Mouse (Mus musculus) CH12F3 (cell line): ENCODE measurements around the gene Akirin2.
"Not testable (repeated sequence)": the region's sequence is repeated elsewhere in the genome, so short reads cannot be mapped to it uniquely, and the experiment has no call there.

Experiments
- in situ Hi-C: fragments of 300-500 bp; cut with MboI; formaldehyde crosslinking; loops from 2 replicates; pipeline ENCODE4 v1.14.3; 2020; ENCODE audit warnings: low sequenced_read_pairs

The Akirin2 gene

GRCm38 (mm10) chr4:34550748-34551097 lies at the start of gene Akirin2:
Gene Akirin2 (plus strand): TSS chr4:34550937.
- in situ Hi-C loops, result loop anchor here (25.0 kb wide), 1 partner anchor 1163 kb away; no protein-coding TSS in a partner anchor

DNA sequence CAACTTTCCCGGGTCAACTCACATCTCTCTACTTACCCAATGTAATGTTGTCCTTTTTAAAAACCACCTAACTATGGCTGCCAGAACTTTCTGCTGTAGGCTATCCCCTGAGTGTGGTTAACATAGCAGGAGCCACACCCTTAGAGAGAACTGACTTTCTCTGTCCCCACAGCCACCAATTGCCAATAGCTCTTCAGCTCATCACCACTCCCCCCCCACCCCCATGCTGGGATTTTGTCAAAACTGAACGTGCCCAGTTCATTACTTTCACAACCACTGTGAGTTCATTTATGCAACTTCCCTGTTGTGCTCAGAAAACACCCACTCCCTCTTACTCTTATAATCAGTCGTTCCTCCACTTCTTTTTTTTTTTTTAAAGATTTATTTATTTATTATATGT lies 40.4 kb upstream of the Akirin2 start:
- in situ Hi-C loops, result no loop called here

DNA sequence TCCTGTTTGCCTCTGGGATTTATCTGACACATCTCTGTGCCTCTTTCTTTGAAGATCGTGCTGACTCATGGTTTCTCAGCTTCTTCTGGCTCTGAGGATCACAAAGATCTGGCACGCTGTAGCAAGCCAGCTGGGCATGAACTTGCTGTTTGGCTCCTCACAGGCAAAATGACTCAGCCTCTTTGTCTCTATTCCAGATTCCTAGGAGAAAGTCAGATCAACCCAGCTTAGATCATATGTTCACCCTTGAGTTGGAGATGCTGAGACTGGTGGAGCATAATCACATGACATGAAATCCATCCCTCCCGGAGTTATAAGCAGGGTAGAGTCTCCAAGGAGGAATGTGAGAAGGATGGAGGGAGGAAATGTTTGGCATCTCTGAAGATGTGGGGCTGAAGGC lies 27.9 kb upstream of the Akirin2 start:
- in situ Hi-C loops, result no loop called here

DNA sequence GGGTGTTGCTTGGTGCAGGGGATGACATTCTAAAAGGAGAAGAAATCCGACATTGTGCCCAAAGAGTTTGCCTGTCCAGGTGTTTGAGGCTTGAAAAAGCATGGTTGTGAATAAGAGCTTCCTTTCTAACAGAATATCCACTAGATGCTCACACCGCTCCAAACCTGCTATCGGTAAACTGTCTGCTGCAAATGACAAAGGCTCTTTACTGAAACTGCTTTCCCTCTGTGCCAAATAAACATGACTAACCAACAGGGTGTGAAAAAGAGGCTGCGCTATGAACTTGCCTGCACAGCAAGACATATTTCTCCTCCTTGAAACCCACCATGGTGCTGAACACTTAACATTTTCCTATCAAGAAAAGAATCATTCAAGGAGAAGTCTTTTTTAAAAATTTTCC lies 27.2 kb upstream of the Akirin2 start:
- in situ Hi-C loops, result no loop called here

DNA sequence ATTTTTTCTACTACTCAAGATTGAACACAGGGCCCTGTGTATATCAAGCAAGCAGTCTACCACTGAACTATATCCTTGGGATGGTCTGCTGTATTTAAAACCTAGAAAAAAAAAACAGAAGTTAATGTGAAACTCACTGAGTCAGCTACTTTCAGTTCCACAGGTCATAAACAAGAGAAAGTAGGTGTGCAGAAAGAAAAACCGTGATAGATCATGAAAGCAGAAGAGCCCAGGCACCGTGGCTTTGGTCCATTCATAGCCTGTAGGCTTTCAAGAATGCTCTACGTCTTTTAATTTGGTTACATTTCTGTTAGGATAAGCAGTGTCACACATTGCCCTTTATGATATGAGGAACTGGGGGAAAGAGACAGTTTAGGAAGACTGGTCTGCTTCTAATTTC lies 24.0 kb upstream of the Akirin2 start:
- in situ Hi-C loops, result no loop called here

DNA sequence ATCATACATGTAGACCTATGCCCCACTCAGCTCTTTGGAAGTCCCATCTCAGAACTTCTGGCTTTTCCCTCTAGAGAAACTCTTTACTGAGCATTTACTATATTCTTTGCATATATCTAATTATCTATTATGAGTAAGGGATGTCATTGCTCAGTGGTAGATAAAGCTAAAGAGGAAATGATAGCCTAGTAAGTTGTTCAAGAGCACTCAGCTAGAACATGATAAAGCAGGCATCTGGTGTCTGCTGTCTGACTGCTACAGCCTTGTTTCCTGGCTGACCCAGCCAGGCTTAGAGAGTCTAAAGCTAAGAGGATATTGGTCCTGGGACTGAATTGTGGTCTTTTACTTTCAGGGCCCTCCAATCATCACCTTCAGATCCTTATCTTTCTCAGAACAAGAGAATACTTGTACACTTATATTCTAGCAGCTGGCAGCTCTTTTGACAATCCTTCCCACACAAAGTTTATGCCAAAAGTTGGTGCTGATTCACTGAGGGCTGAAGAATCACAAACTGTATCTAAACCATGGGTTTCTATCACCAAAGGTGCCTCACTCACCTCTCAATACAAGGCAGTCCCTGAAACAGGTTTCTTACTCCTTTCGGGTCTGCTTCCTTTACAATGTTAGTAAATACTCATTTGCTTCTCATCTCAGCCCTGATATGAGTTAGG lies 22.2 kb upstream of the Akirin2 start:
- in situ Hi-C loops, result no loop called here

DNA sequence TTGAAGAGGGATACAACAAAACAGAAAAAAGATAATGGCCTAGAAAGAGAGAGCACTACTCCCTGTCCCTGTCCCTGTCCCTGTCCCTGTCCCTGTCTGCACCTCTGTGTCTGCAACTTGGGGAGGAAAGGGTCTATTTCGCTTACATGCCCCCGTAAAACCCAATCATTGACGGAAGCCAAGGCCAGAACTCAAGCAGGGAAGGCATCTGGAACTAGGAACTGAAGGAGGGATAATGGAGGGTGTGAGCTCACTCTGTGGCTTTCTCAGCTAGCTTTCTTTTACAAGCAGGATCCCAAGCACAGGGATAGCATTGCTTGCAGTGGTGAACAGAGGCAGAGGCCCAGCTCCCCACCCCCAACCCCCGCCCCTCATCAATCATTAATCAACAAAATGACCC lies 21.4 kb upstream of the Akirin2 start:
- in situ Hi-C loops, result no loop called here

DNA sequence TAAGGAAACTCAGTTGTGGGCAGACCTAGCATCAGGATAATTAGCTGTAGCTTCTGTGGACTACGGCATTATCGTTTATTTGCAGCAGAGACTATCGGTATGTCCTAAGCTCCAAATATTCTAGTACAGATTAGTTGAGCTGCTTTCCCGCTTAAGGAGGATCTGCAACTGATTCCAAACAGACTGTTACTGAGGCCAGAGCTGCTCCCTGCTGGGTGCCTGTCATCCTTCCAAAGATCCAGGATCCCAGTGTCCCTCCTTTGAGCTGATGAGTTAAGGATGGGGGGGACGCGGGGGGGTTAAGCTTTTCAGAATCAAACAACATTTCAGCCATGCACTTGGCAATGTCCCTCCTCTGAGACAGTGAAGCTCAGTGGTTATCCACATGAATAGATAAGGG lies 20.8 kb upstream of the Akirin2 start:
- in situ Hi-C loops, result no loop called here

DNA sequence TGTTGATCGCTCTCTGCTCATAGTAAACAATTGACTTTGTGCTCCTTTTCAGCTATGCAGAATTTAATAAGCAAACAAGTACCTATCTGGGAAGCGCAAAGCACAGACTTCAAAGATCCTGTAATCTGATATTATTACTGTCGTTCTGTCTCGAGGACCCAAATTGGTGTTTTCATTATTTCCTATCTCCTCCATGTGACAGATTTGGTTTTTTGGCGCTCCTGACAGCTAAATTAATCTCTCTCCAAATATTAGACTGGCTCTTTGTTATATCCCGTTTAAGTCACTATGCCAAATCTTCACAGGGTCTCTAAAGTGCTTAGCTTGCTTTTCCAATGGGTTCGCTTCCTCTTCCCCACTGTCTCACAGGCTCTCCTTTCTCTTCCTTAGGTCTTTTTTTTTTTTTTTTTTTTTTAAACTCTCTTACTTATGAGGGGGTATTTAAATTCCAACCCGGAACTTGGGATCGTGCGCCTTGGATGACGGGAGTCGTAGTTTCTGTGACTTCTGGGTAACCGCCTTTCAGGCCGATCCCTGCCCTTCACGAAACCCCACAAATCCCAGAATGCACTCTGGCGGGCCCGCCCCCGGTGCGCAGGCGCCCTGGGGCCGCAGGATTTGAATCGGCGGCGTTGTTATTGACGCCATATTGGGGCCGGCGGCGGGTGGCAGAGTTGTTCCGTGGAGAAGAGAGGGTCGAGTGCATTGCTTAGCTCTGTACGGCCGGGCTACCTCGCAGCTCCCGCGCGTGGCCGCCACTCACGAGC lies 573 bp upstream of the Akirin2 start:
- in situ Hi-C loops, result loop anchor here (25.0 kb wide), 1 partner anchor 1163 kb away; no protein-coding TSS in a partner anchor

GRCm38 (mm10) chr4:34551098-34551809 lies 517 bp downstream of the Akirin2 start:
- in situ Hi-C loops, result loop anchor here (25.0 kb wide), 1 partner anchor 1164 kb away; no protein-coding TSS in a partner anchor

- in situ Hi-C loops, result loop anchor here (25.0 kb wide), 1 partner anchor 1165 kb away; no protein-coding TSS in a partner anchor
Observed at GRCm38 (mm10) chr4:34551966-34552365, 1.2 kb downstream of the Akirin2 start.

GRCm38 (mm10) chr4:34554596-34554995 lies 3.9 kb downstream of the Akirin2 start:
- in situ Hi-C loops, result loop anchor here (25.0 kb wide), 1 partner anchor 1167 kb away; no protein-coding TSS in a partner anchor

GRCm38 (mm10) chr4:34555604-34556003 lies 4.9 kb downstream of the Akirin2 start:
- in situ Hi-C loops, result loop anchor here (25.0 kb wide), 1 partner anchor 1168 kb away; no protein-coding TSS in a partner anchor

- in situ Hi-C loops, result loop anchor here (25.0 kb wide), 1 partner anchor 1169 kb away; no protein-coding TSS in a partner anchor
Observed at GRCm38 (mm10) chr4:34556183-34556582, 5.4 kb downstream of the Akirin2 start.

DNA sequence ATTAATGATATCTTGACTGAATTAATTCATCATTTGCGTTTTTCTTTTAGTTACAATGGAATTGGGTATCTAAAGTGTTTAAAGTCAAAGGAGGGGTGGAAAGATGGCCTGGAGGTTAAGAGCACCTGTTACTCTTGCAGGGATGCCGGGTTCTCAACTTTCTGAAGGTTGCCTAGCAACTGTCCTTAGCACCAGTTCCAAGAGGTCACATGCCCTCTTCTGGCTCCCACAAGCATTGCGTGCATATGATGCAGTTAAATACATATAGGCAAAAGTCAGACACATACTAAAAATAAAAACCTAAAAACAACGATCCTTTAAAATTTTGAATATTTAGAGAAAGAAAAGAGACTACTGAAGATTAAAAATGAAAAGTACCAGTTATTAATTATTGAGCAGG lies 10.2 kb downstream of the Akirin2 start:
- in situ Hi-C loops, result loop anchor here (25.0 kb wide), 1 partner anchor 1174 kb away; no protein-coding TSS in a partner anchor

DNA sequence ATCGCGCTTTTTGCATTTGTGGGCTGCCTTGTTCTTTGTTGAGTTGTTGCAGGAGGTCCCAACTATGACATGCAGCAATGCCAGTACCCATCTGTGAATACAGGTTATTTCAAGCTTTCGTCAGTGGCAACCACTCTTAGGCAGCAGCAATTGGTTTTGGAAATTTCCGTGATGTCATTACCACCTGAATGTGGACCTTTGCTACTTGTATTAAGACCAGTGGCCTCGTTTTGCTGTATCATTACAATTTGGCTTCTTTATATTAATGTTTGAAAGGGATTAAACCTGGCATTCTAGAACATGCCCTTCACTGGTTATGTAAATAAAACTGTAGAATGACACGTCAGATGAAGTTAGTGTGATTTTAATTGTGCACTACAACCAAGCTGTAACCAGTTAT lies 15.5 kb downstream of the Akirin2 start:
- in situ Hi-C loops, result loop anchor here (25.0 kb wide), 1 partner anchor 1179 kb away; no protein-coding TSS in a partner anchor

GRCm38 (mm10) chr4:34572876-34573275 lies 22.1 kb downstream of the Akirin2 start:
- in situ Hi-C loops, result loop anchor here (25.0 kb wide), 1 partner anchor 1186 kb away; no protein-coding TSS in a partner anchor

DNA sequence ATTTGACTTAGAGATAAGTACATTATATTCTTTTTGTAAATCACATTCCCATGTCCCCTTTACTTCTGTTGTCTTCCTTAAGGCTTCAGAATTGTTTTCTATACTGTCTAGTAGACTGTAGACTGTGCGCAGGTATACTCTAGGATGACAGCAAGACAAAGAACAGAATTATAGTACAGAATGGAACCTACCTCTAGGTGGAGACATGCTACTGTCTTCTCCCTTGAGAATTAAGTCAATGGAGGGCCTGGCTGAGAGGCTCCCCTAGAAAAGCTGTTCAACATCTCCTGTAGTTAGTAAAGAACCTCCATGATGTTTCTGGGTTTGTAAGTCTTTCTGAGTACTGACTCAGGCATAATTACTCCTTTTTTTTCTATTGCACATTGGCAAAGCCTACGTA lies 26.3 kb downstream of the Akirin2 start:
- in situ Hi-C loops, result no loop called here

- in situ Hi-C loops, result no loop called here
Observed at GRCm38 (mm10) chr4:34579215-34579614, 28.5 kb downstream of the Akirin2 start.

- in situ Hi-C loops, result not testable (repeated sequence)
Observed at GRCm38 (mm10) chr4:34581489-34581888, 30.8 kb downstream of the Akirin2 start.

GRCm38 (mm10) chr4:34581990-34582389 lies 31.3 kb downstream of the Akirin2 start:
- in situ Hi-C loops, result no loop called here
